Mouse (Mus musculus): ENCODE measurements around the gene Pla2g1b. TPM values are rescaled to one million over a fixed set of nuclear protein-coding genes. Genes with fewer than 3 reads are reported as not detected.

Pla2g1b gene
- polyA plus RNA-seq, 1 experiment from 2014 or later, result 0.97 TPM

GRCm38 (mm10) chr5:115458918-115459317, 7.1 kb upstream of the Pla2g1b start:
- WGBS, result 66% methylated on average over 13 of the region's 13 CpGs
- no peaks in the 10 kb centered on the region for H3K27me3 ChIP-seq (ENCODE audit: insufficient read depth, low read length)
- no peak overlapping the region for H3K4me2 ChIP-seq (ENCODE audit: low read length)
- no peak overlapping the region for H3K27ac ChIP-seq
- no peak for TF ChIP-seq CTCF (IDR thresholded peaks at IDR 0.05; ENCODE audit: low read depth)
- H3K4me1 ChIP-seq (replicated peaks; ENCODE audit: insufficient read depth, low read length), result no peaks in the 10 kb centered on the region
- no peak overlapping the region for H3K9ac ChIP-seq (ENCODE audit: low read depth, low read length)
- no peak overlapping the region for H3K4me3 ChIP-seq (replicated peaks; ENCODE audit: low read depth, low read length)
- DNase-seq (ENCODE audit: low spot score) (no peak), ATAC-seq (replicated peaks; ENCODE audit: low FRiP score, low read depth) (no peak)
- H3K36me3 ChIP-seq (ENCODE audit: insufficient read depth, low read length), result 0 out of 2 replicates have a peak, but pooled peaks cover 3% of the 10 kb centered on the region
- H3K9me3 ChIP-seq (replicated peaks; ENCODE audit: low read length), result no peaks in the 10 kb centered on the region

GRCm38 (mm10) chr5:115464408-115465115, 1.5 kb upstream of the Pla2g1b start:
- Histone ChIP-seq H3K9ac (ENCODE audit: low read depth, low read length) (no peak overlapping the region), H3K4me2 (ENCODE audit: low read length) (no peak overlapping the region), H3K27me3 (ENCODE audit: insufficient read depth, low read length) (no peaks in the 10 kb centered on the region), H3K36me3 (ENCODE audit: insufficient read depth, low read length) (no peaks in the 10 kb centered on the region), H3K4me1 (replicated peaks; ENCODE audit: insufficient read depth, low read length) (no peaks in the 10 kb centered on the region), H3K27ac (no peak overlapping the region), H3K9me3 (replicated peaks; ENCODE audit: low read length) (no peaks in the 10 kb centered on the region), H3K4me3 (replicated peaks; ENCODE audit: low read depth, low read length) (no peak overlapping the region)
- DNase-seq (ENCODE audit: low spot score) (no peak), ATAC-seq (replicated peaks; ENCODE audit: low FRiP score, low read depth) (no peak)
- no peak for TF ChIP-seq CTCF (IDR thresholded peaks at IDR 0.05; ENCODE audit: low read depth)
- 75% methylated on average over 18 of the region's 18 CpGs for WGBS

- H3K36me3 ChIP-seq (ENCODE audit: insufficient read depth, low read length), result no peaks in the 10 kb centered on the region
- TF ChIP-seq CTCF (IDR thresholded peaks at IDR 0.05; ENCODE audit: low read depth), result no peak
- WGBS, result 45% methylated on average over 6 of the region's 6 CpGs
- no peak overlapping the region for H3K9ac ChIP-seq (ENCODE audit: low read depth, low read length)
- H3K4me1 ChIP-seq (replicated peaks; ENCODE audit: insufficient read depth, low read length), result no peaks in the 10 kb centered on the region; the same call in 1 of the 2 replicates
- ATAC-seq (replicated peaks; ENCODE audit: low FRiP score, low read depth) (peak; percentile 50; the same call in 1 of the 2 replicates), DNase-seq (ENCODE audit: low spot score) (peak; percentile 26)
- H3K27me3 ChIP-seq (ENCODE audit: insufficient read depth, low read length), result no peaks in the 10 kb centered on the region
- no peaks in the 10 kb centered on the region for H3K9me3 ChIP-seq (replicated peaks; ENCODE audit: low read length)
- no peak overlapping the region for H3K4me2 ChIP-seq (ENCODE audit: low read length)
- H3K4me3 ChIP-seq (replicated peaks; ENCODE audit: low read depth, low read length), result no peak overlapping the region
- H3K27ac ChIP-seq, result peak overlapping the region; percentile 42; the same call in 1 of the 2 replicates
These were observed 3.7 kb downstream of the Pla2g1b start for GRCm38 (mm10) chr5:115469791-115470190.

GRCm38 (mm10) chr5:115470766-115471531, 4.9 kb downstream of the Pla2g1b start:
- no peak overlapping the region for H3K4me3 ChIP-seq (replicated peaks; ENCODE audit: low read depth, low read length)
- H3K36me3 ChIP-seq (ENCODE audit: insufficient read depth, low read length), result no peaks in the 10 kb centered on the region
- TF ChIP-seq CTCF (IDR thresholded peaks at IDR 0.05; ENCODE audit: low read depth), result peak; percentile 82
- no peaks in the 10 kb centered on the region for H3K9me3 ChIP-seq (replicated peaks; ENCODE audit: low read length)
- no peak for ATAC-seq (replicated peaks; ENCODE audit: low FRiP score, low read depth)
- H3K27me3 ChIP-seq (ENCODE audit: insufficient read depth, low read length), result no peaks in the 10 kb centered on the region
- peaks cover 4% of the 10 kb centered on the region; the same call in 1 of the 2 replicates for H3K4me1 ChIP-seq (replicated peaks; ENCODE audit: insufficient read depth, low read length)
- no peak overlapping the region for H3K27ac ChIP-seq
- H3K9ac ChIP-seq (ENCODE audit: low read depth, low read length), result no peak overlapping the region
- WGBS, result 32% methylated on average over 20 of the region's 20 CpGs
- DNase-seq (ENCODE audit: low spot score), result peak; percentile 68
- peak overlapping the region; percentile 15; the same call in 1 of the 2 replicates for H3K4me2 ChIP-seq (ENCODE audit: low read length)

DNA sequence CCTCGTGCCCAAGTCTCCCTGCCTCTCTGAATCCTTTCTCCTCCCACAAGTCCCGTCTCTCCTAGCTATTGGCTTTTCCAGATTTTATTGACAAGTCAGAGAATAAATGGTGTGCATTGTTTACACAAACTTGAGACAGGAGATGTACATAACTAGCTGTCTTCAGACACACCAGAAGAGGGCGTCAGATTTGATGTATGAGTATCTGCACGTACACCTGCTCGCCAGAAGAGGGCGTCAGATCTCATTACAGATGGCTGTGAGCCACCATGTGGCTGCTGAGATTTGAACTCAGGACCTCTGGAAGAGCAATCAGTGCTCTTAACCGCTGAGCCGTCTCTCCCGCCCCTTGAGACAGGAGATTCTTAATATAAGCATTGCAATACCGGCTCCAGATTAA, 7.1 kb downstream of the Pla2g1b start:
- no peak overlapping the region for H3K4me3 ChIP-seq (replicated peaks; ENCODE audit: low read depth, low read length)
- H3K27me3 ChIP-seq (ENCODE audit: insufficient read depth, low read length), result no peaks in the 10 kb centered on the region
- no peaks in the 10 kb centered on the region for H3K36me3 ChIP-seq (ENCODE audit: insufficient read depth, low read length)
- H3K9ac ChIP-seq (ENCODE audit: low read depth, low read length), result no peak overlapping the region
- WGBS, result 72% methylated on average over 10 of the region's 10 CpGs
- no peak for DNase-seq (ENCODE audit: low spot score)
- H3K9me3 ChIP-seq (replicated peaks; ENCODE audit: low read length), result no peaks in the 10 kb centered on the region
- no peak overlapping the region for H3K27ac ChIP-seq
- H3K4me2 ChIP-seq (ENCODE audit: low read length), result no peak overlapping the region
- no peak for ATAC-seq (replicated peaks; ENCODE audit: low FRiP score, low read depth)
- peak; percentile 54 for TF ChIP-seq CTCF (IDR thresholded peaks at IDR 0.05; ENCODE audit: low read depth)
- H3K4me1 ChIP-seq (replicated peaks; ENCODE audit: insufficient read depth, low read length), result peaks cover 4% of the 10 kb centered on the region; the same call in 1 of the 2 replicates

GRCm38 (mm10) chr5:115474174-115474828, 8.2 kb downstream of the Pla2g1b start:
- H3K36me3 ChIP-seq (ENCODE audit: insufficient read depth, low read length), result no peaks in the 10 kb centered on the region
- H3K27me3 ChIP-seq (ENCODE audit: insufficient read depth, low read length), result no peaks in the 10 kb centered on the region
- no peak overlapping the region; the same call in 1 of the 2 replicates for H3K4me3 ChIP-seq (replicated peaks; ENCODE audit: low read depth, low read length)
- H3K9me3 ChIP-seq (replicated peaks; ENCODE audit: low read length), result no peaks in the 10 kb centered on the region
- no peak overlapping the region for H3K27ac ChIP-seq
- H3K9ac ChIP-seq (ENCODE audit: low read depth, low read length), result no peak overlapping the region
- DNase-seq (ENCODE audit: low spot score), result peak; percentile 25
- WGBS, result 45% methylated on average over 22 of the region's 22 CpGs
- peaks cover 4% of the 10 kb centered on the region; the same call in 1 of the 2 replicates for H3K4me1 ChIP-seq (replicated peaks; ENCODE audit: insufficient read depth, low read length)
- no peak for ATAC-seq (replicated peaks; ENCODE audit: low FRiP score, low read depth)
- peak overlapping the region; percentile 21; the same call in 1 of the 2 replicates for H3K4me2 ChIP-seq (ENCODE audit: low read length)
- no peak for TF ChIP-seq CTCF (IDR thresholded peaks at IDR 0.05; ENCODE audit: low read depth)
